Mouse (Mus musculus) embryonic facial prominence, embryonic 13.5 days (tissue): ENCODE data around the gene Six5. TPM values are rescaled to one million over a fixed set of nuclear protein-coding genes. Genes with fewer than 3 reads are reported as not detected.

ENCODE experiments used
- ATAC-seq: fragments of 200-750 bp; cut with Nextera tagmentation; 2 replicates; pipeline ENCODE4 v1.8.0; 2017; ENCODE audit warnings: low read depth; ENCODE audit not compliant: insufficient number of reproducible peaks, insufficient read depth, low FRiP score, low TSS enrichment
- H3K27ac ChIP-seq: fragments of 300-500 bp; sonication (generic); 2 replicates; pipeline ENCODE4 v1.5.1; 2015; ENCODE audit warnings: moderate library complexity, mild to moderate bottlenecking, inconsistent platforms
- H3K27me3 ChIP-seq: fragments of 300-500 bp; sonication (generic); 2 replicates; pipeline ENCODE4 v1.6.1; 2015; ENCODE audit warnings: mild to moderate bottlenecking, inconsistent platforms
- H3K36me3 ChIP-seq: fragments of 300-500 bp; sonication (generic); 2 replicates; pipeline ENCODE4 v1.6.1; 2015; ENCODE audit warnings: mild to moderate bottlenecking, inconsistent platforms
- H3K4me1 ChIP-seq: fragments of 300-500 bp; sonication (generic); 2 replicates; pipeline ENCODE4 v1.6.1; 2015; ENCODE audit warnings: inconsistent platforms
- H3K4me2 ChIP-seq: fragments of 300-500 bp; sonication (generic); 2 replicates; pipeline ENCODE4 v1.6.1; 2015; ENCODE audit warnings: moderate library complexity, mild to moderate bottlenecking, inconsistent platforms
- H3K4me3 ChIP-seq: fragments of 300-500 bp; sonication (generic); 2 replicates; pipeline ENCODE4 v1.5.1; 2015; ENCODE audit warnings: mild to moderate bottlenecking, inconsistent platforms
- H3K9ac ChIP-seq: fragments of 300-500 bp; sonication (generic); 2 replicates; pipeline ENCODE4 v1.6.1; 2015; ENCODE audit warnings: mild to moderate bottlenecking, inconsistent platforms
- H3K9me3 ChIP-seq: fragments of 300-500 bp; sonication (generic); 2 replicates; pipeline ENCODE4 v1.6.1; 2016; ENCODE audit warnings: inconsistent platforms
- WGBS: fragments of 180-500 bp; shearing (Covaris S2); methylation state at CpG from one replicate; pipeline ENCODE4 v1.1.7; 2015; ENCODE audit warnings: mixed read lengths; 5-methylcytosine and 5-hydroxymethylcytosine counted together
- polyA plus RNA-seq: library from polyadenylated mRNA; unstranded; fragments of >200 nt; fragmentation: Nextera tagmentation; extraction: Ambion mirVana; gene quantifications from 2 replicates; pipeline ENCODE4 v1.2.1, GENCODE M21; 2015

The Six5 gene
- polyA plus RNA-seq, result 14.7 and 15.3 TPM in 2 replicates

DNA sequence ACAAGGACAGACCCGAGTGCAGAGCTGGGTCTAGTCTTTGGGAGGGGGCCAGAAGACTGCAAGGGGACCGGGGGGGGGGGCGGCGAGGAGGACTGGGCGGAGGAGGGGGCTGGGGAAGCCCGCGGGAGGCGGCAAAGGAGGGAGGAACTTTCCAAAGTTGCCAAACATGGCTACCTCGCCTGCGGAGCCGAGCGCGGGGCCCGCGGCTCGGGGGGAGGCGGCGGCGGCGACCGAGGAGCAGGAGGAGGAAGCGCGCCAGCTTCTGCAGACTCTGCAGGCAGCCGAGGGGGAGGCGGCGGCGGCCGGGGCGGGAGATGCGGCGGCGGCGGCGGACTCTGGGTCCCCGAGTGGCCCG, at the start of gene Six5:
Gene Six5 (plus strand): TSS at position 124 of the 355 bp plus-strand sequence.
- Histone ChIP-seq H3K36me3 (peaks cover 25% of the 10 kb centered on the region), H3K27me3 (peaks cover 7% of the 10 kb centered on the region), H3K4me3 (peak within 1 kb of the TSS; percentile 85), H3K9ac (peak within 1 kb of the TSS; percentile 98), H3K4me1 (peaks cover 51% of the 10 kb centered on the region), H3K9me3 (no peaks in the 10 kb centered on the region), H3K4me2 (peak within 1 kb of the TSS; percentile 91), H3K27ac (peak within 1 kb of the TSS; percentile 99)
- ATAC-seq, result no peak
- 0% methylated on average over 26 of the region's 36 CpGs for WGBS

- H3K4me3 ChIP-seq, result no peak overlapping the region
- H3K27ac ChIP-seq, result no peak overlapping the region
- no peak overlapping the region for H3K4me2 ChIP-seq
- H3K36me3 ChIP-seq, result peaks cover 100% of the 10 kb centered on the region
- WGBS, result 98% methylated on average over 6 of the region's 6 CpGs
- no peaks in the 10 kb centered on the region for H3K27me3 ChIP-seq
- no peaks in the 10 kb centered on the region for H3K4me1 ChIP-seq
- no peak for ATAC-seq
- H3K9ac ChIP-seq, result no peak overlapping the region
- H3K9me3 ChIP-seq, result no peaks in the 10 kb centered on the region
Measured at GRCm38 (mm10) chr7:19044616-19045015, 49.8 kb upstream of the Six5 start.

- Histone ChIP-seq H3K4me3 (no peak overlapping the region), H3K36me3 (peaks cover 99% of the 10 kb centered on the region), H3K27ac (no peak overlapping the region), H3K9ac (0 out of 2 replicates have a peak overlapping the region, but pooled peaks have one; percentile 16), H3K27me3 (no peaks in the 10 kb centered on the region), H3K4me1 (no peaks in the 10 kb centered on the region), H3K9me3 (no peaks in the 10 kb centered on the region), H3K4me2 (no peak overlapping the region)
- no peak for ATAC-seq
- WGBS, result 85% methylated on average over 11 of the region's 11 CpGs
Measured at GRCm38 (mm10) chr7:19046286-19047069, 47.9 kb upstream of the Six5 start.

DNA sequence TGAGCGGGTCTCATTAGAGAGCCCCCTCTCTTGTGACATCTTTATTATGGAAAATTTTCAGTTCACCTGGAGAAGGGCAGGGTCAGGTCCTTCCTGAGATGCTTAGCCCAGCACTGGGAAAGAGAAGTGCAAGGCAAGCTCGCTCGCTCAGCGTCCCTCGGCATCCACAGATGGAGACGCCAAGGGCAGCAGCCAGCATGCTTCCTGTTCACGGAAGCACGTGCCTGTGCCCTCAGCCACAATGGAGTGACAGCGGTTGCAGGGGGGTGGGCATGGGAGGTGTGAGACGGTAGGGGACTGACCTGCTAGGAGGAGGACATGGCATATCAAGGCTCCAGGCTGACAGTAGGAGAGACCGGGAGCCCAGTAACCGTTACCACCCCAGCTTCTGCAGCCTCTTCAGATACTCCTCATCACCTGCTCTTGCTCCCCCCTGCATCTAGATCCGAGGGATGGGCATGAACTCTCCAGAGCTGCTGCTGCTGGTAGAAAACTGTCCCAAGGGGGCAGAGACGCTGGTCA, 46.3 kb upstream of the Six5 start:
- 90% methylated on average over 14 of the region's 14 CpGs for WGBS
- peak overlapping the region; percentile 16; the same call in 1 of the 2 replicates for H3K9ac ChIP-seq
- peaks cover 99% of the 10 kb centered on the region for H3K36me3 ChIP-seq
- H3K27me3 ChIP-seq, result no peaks in the 10 kb centered on the region
- H3K4me3 ChIP-seq, result no peak overlapping the region
- no peaks in the 10 kb centered on the region for H3K4me1 ChIP-seq
- H3K27ac ChIP-seq, result no peak overlapping the region
- H3K4me2 ChIP-seq, result no peak overlapping the region
- no peaks in the 10 kb centered on the region for H3K9me3 ChIP-seq
- no peak for ATAC-seq

DNA sequence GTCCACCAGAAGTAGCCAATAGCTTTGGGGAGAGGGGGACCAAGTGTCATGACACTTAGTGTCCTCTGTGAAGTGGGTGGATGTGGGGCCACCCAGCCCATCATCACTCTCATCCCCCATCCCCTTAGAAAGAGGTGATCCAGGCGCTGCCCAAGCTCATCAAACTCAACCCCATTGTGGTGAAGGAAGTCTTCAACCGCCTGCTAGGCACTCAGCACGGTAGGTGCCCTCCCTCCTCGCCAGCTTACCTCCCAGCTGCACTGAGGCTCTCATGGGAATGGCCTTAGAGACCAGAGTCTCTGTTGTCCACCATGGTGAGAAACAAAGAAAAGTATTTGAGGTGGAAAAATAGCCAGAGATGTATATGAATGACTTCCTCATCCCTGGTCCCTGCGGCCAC, 45.1 kb upstream of the Six5 start:
- Histone ChIP-seq H3K9me3 (no peaks in the 10 kb centered on the region), H3K36me3 (peaks cover 97% of the 10 kb centered on the region), H3K27me3 (no peaks in the 10 kb centered on the region), H3K27ac (no peak overlapping the region), H3K4me1 (peaks cover 4% of the 10 kb centered on the region), H3K4me3 (no peak overlapping the region), H3K9ac (no peak overlapping the region), H3K4me2 (no peak overlapping the region)
- ATAC-seq, result no peak
- WGBS, result 92% methylated on average over 5 of the region's 5 CpGs

GRCm38 (mm10) chr7:19050172-19050571, 44.2 kb upstream of the Six5 start:
- peaks cover 89% of the 10 kb centered on the region for H3K36me3 ChIP-seq
- WGBS, result 83% methylated on average over 8 of the region's 8 CpGs
- ATAC-seq, result no peak

GRCm38 (mm10) chr7:19051161-19051560, 43.2 kb upstream of the Six5 start:
- peaks cover 10% of the 10 kb centered on the region for H3K4me1 ChIP-seq
- no peak for ATAC-seq
- no peaks in the 10 kb centered on the region for H3K9me3 ChIP-seq
- no peak overlapping the region for H3K4me3 ChIP-seq
- H3K27ac ChIP-seq, result no peak overlapping the region
- no peaks in the 10 kb centered on the region for H3K27me3 ChIP-seq
- no peak overlapping the region for H3K9ac ChIP-seq
- peaks cover 84% of the 10 kb centered on the region for H3K36me3 ChIP-seq
- 68% methylated on average over 4 of the region's 4 CpGs for WGBS
- H3K4me2 ChIP-seq, result no peak overlapping the region

More at GRCm38 (mm10) chr7:19050172-19050571, 44.2 kb upstream of the Six5 start:
- H3K9ac ChIP-seq, result 0 out of 2 replicates have a peak overlapping the region, but pooled peaks have one; percentile 21
- no peaks in the 10 kb centered on the region for H3K9me3 ChIP-seq
- H3K27me3 ChIP-seq, result no peaks in the 10 kb centered on the region
- H3K4me3 ChIP-seq, result no peak overlapping the region
- H3K4me1 ChIP-seq, result peaks cover 10% of the 10 kb centered on the region
- H3K27ac ChIP-seq, result no peak overlapping the region
- H3K4me2 ChIP-seq, result no peak overlapping the region

GRCm38 (mm10) chr7:19052345-19053135, 41.9 kb upstream of the Six5 start:
- no peak for ATAC-seq
- peaks cover 10% of the 10 kb centered on the region for H3K4me1 ChIP-seq
- H3K4me3 ChIP-seq, result no peak overlapping the region
- 87% methylated on average over 15 of the region's 15 CpGs for WGBS
- H3K4me2 ChIP-seq, result no peak overlapping the region
- H3K27me3 ChIP-seq, result no peaks in the 10 kb centered on the region
- H3K36me3 ChIP-seq, result peaks cover 70% of the 10 kb centered on the region
- no peak overlapping the region for H3K9ac ChIP-seq
- no peak overlapping the region for H3K27ac ChIP-seq
- no peaks in the 10 kb centered on the region for H3K9me3 ChIP-seq

DNA sequence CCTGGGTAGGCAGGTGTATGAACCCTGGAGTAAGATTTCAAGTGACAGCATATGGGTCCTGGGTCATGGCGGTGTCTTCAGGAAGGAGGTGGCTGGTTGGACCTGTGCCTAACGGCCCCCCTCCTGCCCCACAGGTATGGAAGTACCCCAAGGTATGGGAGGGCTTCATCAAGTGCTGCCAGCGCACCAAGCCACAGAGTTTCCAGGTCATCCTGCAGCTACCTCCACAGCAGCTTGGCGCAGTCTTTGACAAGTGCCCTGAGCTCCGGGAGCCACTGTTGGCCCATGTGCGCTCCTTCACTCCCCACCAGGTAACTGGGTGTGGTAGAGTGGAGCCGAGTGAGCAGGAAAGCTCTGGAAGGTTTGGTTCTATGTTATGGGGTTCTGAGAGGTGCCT, 41.3 kb upstream of the Six5 start:
- Histone ChIP-seq H3K9me3 (no peaks in the 10 kb centered on the region), H3K27me3 (no peaks in the 10 kb centered on the region), H3K9ac (no peak overlapping the region), H3K36me3 (peaks cover 64% of the 10 kb centered on the region), H3K4me1 (peaks cover 10% of the 10 kb centered on the region), H3K4me3 (no peak overlapping the region), H3K4me2 (no peak overlapping the region), H3K27ac (no peak overlapping the region)
- ATAC-seq, result no peak
- 93% methylated on average over 7 of the region's 7 CpGs for WGBS

DNA sequence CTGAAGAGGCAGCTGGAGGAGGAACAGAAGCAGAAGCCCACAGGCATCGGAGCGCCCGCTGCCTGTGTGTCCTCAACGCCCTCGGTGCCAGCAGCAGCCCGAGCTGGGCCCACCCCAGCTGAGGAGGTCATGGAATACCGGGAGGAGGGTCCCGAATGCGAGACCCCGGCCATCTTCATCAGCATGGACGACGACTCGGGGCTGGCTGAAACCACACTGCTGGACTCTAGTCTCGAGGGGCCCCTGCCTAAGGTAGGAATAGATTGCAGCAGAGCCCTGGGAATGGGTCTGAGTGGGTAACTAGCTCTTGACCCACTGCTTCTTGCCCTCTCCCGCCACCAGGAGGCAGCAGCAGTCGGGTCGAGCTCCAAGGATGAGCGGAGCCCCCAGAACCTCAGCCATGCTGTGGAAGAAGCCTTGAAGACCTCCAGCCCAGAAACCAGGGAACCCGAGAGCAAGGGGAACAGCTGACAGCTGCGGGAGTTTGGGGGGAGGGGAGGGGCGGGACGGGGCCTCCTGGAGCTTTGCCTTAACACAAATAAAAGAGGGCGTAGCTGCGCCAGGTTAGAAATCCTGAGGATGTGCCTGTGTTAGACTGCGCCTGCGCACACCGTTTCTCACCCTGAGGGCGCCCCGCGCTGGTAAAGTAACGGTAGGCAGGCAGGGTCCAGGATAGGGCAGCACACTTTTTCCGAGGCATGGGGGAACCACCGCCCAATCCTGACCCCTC, 40.2 kb upstream of the Six5 start, which contains the start of gene Rsph6a:
Gene Rsph6a (plus strand): TSS at position 644 of the 730 bp plus-strand sequence.
- no peaks in the 10 kb centered on the region for H3K9me3 ChIP-seq
- H3K27ac ChIP-seq, result 0 out of 2 replicates have a peak within 1 kb of the TSS, but pooled peaks have one; percentile 16
- peak within 1 kb of the TSS; percentile 53; the same call in 1 of the 2 replicates for H3K9ac ChIP-seq
- peaks cover 10% of the 10 kb centered on the region for H3K4me1 ChIP-seq
- H3K36me3 ChIP-seq, result peaks cover 53% of the 10 kb centered on the region
- ATAC-seq, result 0 out of 2 replicates have a peak, but pooled peaks have one; percentile 39
- H3K4me3 ChIP-seq, result 0 out of 2 replicates have a peak within 1 kb of the TSS, but pooled peaks have one; percentile 14
- peak within 1 kb of the TSS; percentile 50 for H3K4me2 ChIP-seq
- 29% methylated on average over 33 of the region's 33 CpGs for whole genome bisulfite sequencing
- no peaks in the 10 kb centered on the region for H3K27me3 ChIP-seq

DNA sequence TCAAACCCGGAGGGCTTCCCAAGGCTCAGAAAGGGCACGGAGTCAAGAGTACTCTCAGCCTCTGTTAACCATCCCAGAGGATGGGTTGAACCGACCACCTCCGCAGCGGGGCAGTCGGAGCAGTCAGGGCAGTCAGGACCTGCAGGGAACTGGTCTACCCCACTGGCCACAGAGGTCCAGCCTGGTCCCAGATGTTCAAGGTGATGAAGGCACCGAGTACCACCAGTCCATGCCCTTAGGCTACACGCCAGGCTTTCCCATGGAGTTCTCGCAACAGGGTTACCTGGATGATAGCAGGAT, 39.7 kb upstream of the Six5 start:
- Histone ChIP-seq H3K36me3 (peaks cover 48% of the 10 kb centered on the region), H3K4me1 (peaks cover 10% of the 10 kb centered on the region), H3K9me3 (no peaks in the 10 kb centered on the region), H3K4me3 (0 out of 2 replicates have a peak overlapping the region, but pooled peaks have one; percentile 14), H3K4me2 (peak overlapping the region; percentile 50), H3K27me3 (no peaks in the 10 kb centered on the region), H3K27ac (no peak overlapping the region), H3K9ac (peak overlapping the region; percentile 53; the same call in 1 of the 2 replicates)
- no peak for ATAC-seq
- WGBS, result 74% methylated on average over 9 of the region's 9 CpGs
